Mouse (Mus musculus) hindbrain, embryonic 14.5 days (tissue): ENCODE data around the gene Klrg1. TPM values are rescaled to one million over a fixed set of nuclear protein-coding genes. Genes with fewer than 3 reads are reported as not detected.

Experiments used
- ATAC-seq: fragments of 200-750 bp; cut with Nextera tagmentation; 2 replicates; pipeline ENCODE4 v1.8.0; 2017; ENCODE audit warnings: moderate number of reproducible peaks, mild to moderate bottlenecking, moderate TSS enrichment, moderate library complexity; ENCODE audit not compliant: low FRiP score
- DNase-seq: peaks from one replicate; pipeline ENCODE4 v3.0.0-alpha.2; 2015; ENCODE audit warnings: low spot score
- H3K27ac ChIP-seq: fragments of 300-500 bp; sonication (generic); 2 replicates; pipeline ENCODE4 v1.5.1; 2014; ENCODE audit warnings: mild to moderate bottlenecking, moderate library complexity
- H3K27me3 ChIP-seq: fragments of 300-500 bp; sonication (generic); 2 replicates; pipeline ENCODE4 v1.6.1; 2014; ENCODE audit warnings: mild to moderate bottlenecking, low read length, mixed read lengths; ENCODE audit not compliant: control insufficient read depth, insufficient read depth
- H3K36me3 ChIP-seq: fragments of 300-500 bp; sonication (generic); replicated peaks from 2 replicates; pipeline ENCODE4 v1.6.1; 2014; ENCODE audit not compliant: control insufficient read depth, insufficient read depth
- H3K4me1 ChIP-seq: fragments of 300-500 bp; sonication (generic); replicated peaks from 2 replicates; pipeline ENCODE4 v1.6.1; 2014; ENCODE audit warnings: antibody characterized with exemption, low read length, mixed read lengths; ENCODE audit not compliant: control insufficient read depth, insufficient read depth
- H3K4me2 ChIP-seq: fragments of 300-500 bp; sonication (generic); replicated peaks from 2 replicates; pipeline ENCODE4 v1.6.1; 2014; ENCODE audit warnings: mild to moderate bottlenecking, moderate library complexity
- H3K4me3 ChIP-seq: fragments of 300-500 bp; sonication (generic); replicated peaks from 2 replicates; pipeline ENCODE4 v1.5.1; 2014; ENCODE audit warnings: mild to moderate bottlenecking, low read length
- H3K9ac ChIP-seq: fragments of 300-500 bp; sonication (generic); 2 replicates; pipeline ENCODE4 v1.6.1; 2014
- H3K9me3 ChIP-seq: fragments of 300-500 bp; sonication (generic); 2 replicates; pipeline ENCODE4 v1.6.1; 2016; ENCODE audit warnings: low read length; ENCODE audit not compliant: control insufficient read depth
- WGBS: fragments of 180-500 bp; shearing (Covaris S2); extraction: QIAGEN DNeasy Blood & Tissue Kit; methylation state at CpG from one replicate; pipeline ENCODE4 v1.1.7; 2014; 5-methylcytosine and 5-hydroxymethylcytosine counted together
- polyA plus RNA-seq: library from polyadenylated mRNA; unstranded; fragments of >200 nt; fragmentation: Nextera tagmentation; extraction: Ambion mirVana; gene quantifications from 2 replicates; pipeline ENCODE4 v1.2.1, GENCODE M21; 2014

Klrg1 gene
- polyA plus RNA-seq, 1 experiment from 2014 or later, result 0.82 TPM

GRCm38 (mm10) chr6:122295242-122295641 is 12.6 kb upstream of the Klrg1 start:
- H3K4me1 ChIP-seq, result 0 out of 2 replicates have a peak, but pooled peaks cover 9% of the 10 kb centered on the region
- no peaks in the 10 kb centered on the region for H3K27me3 ChIP-seq
- H3K4me3 ChIP-seq, result no peak overlapping the region
- H3K4me2 ChIP-seq, result no peak overlapping the region
- H3K9me3 ChIP-seq, result no peaks in the 10 kb centered on the region
- no peak overlapping the region for H3K9ac ChIP-seq
- H3K36me3 ChIP-seq, result no peaks in the 10 kb centered on the region
- WGBS, result 61% methylated on average over 9 of the region's 9 CpGs
- DNase-seq (no peak), ATAC-seq (no peak)
- no peak overlapping the region for H3K27ac ChIP-seq

DNA sequence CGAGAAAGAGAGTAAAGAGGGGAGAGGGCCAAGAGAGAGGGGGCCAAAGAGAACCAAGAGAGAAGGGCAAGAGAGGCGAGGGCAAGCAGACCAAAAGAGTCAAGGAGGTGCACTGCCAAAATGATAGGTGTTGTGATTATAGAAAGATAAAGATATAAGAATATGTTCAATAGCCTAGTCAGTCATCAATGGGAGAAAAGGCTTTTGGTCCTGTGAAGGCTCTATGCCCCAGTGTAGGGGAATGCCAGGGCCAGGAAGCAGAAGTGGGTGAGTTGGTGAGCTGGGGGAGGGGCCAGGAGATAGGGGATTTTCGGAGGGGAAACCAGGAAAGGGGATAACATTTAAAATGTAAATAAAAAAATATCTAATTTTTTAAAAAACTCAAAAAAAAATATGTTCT is 11.6 kb upstream of the Klrg1 start:
- H3K4me3 ChIP-seq, result no peak overlapping the region
- no peak for DNase-seq
- ATAC-seq, result no peak
- 0 out of 2 replicates have a peak, but pooled peaks cover 9% of the 10 kb centered on the region for H3K4me1 ChIP-seq
- no peaks in the 10 kb centered on the region for H3K36me3 ChIP-seq
- H3K9ac ChIP-seq, result no peak overlapping the region
- H3K27me3 ChIP-seq, result no peaks in the 10 kb centered on the region
- no peak overlapping the region for H3K27ac ChIP-seq
- 71% methylated on average over 3 of the region's 3 CpGs for WGBS
- H3K4me2 ChIP-seq, result no peak overlapping the region
- H3K9me3 ChIP-seq, result no peaks in the 10 kb centered on the region

GRCm38 (mm10) chr6:122293796-122294195 is 11.1 kb upstream of the Klrg1 start:
- Histone ChIP-seq H3K27ac (no peak overlapping the region), H3K4me3 (no peak overlapping the region), H3K36me3 (no peaks in the 10 kb centered on the region), H3K9ac (no peak overlapping the region), H3K4me2 (no peak overlapping the region), H3K9me3 (no peaks in the 10 kb centered on the region), H3K4me1 (0 out of 2 replicates have a peak, but pooled peaks cover 9% of the 10 kb centered on the region), H3K27me3 (no peaks in the 10 kb centered on the region)
- ATAC-seq (no peak), DNase-seq (no peak)
- WGBS, result 93% methylated on average over 9 of the region's 9 CpGs

- WGBS, result 96% methylated on average over 8 of the region's 8 CpGs
- H3K4me2 ChIP-seq, result no peak overlapping the region
Measured at GRCm38 (mm10) chr6:122293121-122293520, 10.4 kb upstream of the Klrg1 start.

GRCm38 (mm10) chr6:122292184-122292583 is 9.5 kb upstream of the Klrg1 start:
- DNase-seq, result no peak
- H3K9ac ChIP-seq, result no peak overlapping the region
- H3K4me3 ChIP-seq, result no peak overlapping the region
- no peak for ATAC-seq
- H3K9me3 ChIP-seq, result no peaks in the 10 kb centered on the region
- H3K27ac ChIP-seq, result no peak overlapping the region
- H3K4me1 ChIP-seq, result 0 out of 2 replicates have a peak, but pooled peaks cover 3% of the 10 kb centered on the region
- H3K36me3 ChIP-seq, result no peaks in the 10 kb centered on the region
- no peak overlapping the region for H3K4me2 ChIP-seq
- WGBS, result 65% methylated on average over 2 of the region's 2 CpGs
- no peaks in the 10 kb centered on the region for H3K27me3 ChIP-seq

More at GRCm38 (mm10) chr6:122293121-122293520, 10.4 kb upstream of the Klrg1 start:
- Histone ChIP-seq H3K9ac (no peak overlapping the region), H3K4me3 (no peak overlapping the region), H3K27ac (no peak overlapping the region), H3K9me3 (no peaks in the 10 kb centered on the region), H3K36me3 (no peaks in the 10 kb centered on the region), H3K27me3 (no peaks in the 10 kb centered on the region), H3K4me1 (0 out of 2 replicates have a peak, but pooled peaks cover 9% of the 10 kb centered on the region)
- ATAC-seq (no peak), DNase-seq (no peak)

DNA sequence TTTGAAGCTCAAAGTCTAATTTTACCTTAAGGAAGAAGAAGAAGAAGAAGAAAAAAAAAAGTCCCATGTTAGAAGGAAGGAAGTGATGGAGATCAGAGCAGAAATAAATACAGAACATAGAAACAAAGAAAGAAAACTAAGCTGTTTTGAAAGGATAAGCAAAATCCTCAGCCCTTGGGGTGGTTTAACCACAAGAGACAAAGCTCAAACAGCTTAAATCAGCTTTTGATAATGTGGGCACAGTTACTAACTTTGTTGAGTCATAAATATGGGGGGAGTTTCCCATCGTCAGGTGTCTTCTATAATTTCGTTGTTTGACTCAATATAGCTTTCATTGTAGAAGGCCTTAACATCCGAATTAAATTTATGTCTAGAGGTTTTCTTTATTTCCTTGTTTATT is 9.1 kb upstream of the Klrg1 start:
- 0 out of 2 replicates have a peak, but pooled peaks cover 3% of the 10 kb centered on the region for H3K4me1 ChIP-seq
- no peaks in the 10 kb centered on the region for H3K27me3 ChIP-seq
- H3K27ac ChIP-seq, result no peak overlapping the region
- no peak for ATAC-seq
- no peak overlapping the region for H3K4me3 ChIP-seq
- no peak for DNase-seq
- WGBS, result 87% methylated on average over 3 of the region's 3 CpGs
- H3K9ac ChIP-seq, result no peak overlapping the region
- H3K9me3 ChIP-seq, result no peaks in the 10 kb centered on the region
- no peaks in the 10 kb centered on the region for H3K36me3 ChIP-seq
- H3K4me2 ChIP-seq, result no peak overlapping the region

DNA sequence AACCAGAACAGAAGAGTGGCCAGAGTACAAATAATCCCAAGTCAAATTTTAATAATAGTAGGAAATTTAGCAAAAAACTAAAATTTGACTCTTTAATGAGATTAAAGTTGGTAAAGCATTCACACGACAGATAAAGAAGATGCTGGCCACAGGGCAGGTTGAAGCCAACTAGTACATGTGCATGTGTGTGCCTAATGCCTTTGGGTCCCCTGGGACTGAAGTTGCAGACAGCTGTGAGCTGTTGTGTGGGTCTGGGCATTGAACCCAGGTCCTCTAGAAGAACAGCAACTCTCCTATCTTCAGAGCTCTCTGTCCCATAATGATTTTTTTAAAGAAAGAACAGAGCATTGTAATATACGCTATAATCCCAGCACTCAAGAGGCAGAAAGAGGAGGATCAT is 8.6 kb upstream of the Klrg1 start:
- Histone ChIP-seq H3K4me1 (0 out of 2 replicates have a peak, but pooled peaks cover 2% of the 10 kb centered on the region), H3K4me3 (no peak overlapping the region), H3K27me3 (no peaks in the 10 kb centered on the region), H3K27ac (no peak overlapping the region), H3K4me2 (no peak overlapping the region), H3K9ac (no peak overlapping the region), H3K36me3 (no peaks in the 10 kb centered on the region), H3K9me3 (no peaks in the 10 kb centered on the region)
- DNase-seq (no peak), ATAC-seq (no peak)
- WGBS, result 85% methylated on average over 2 of the region's 2 CpGs

GRCm38 (mm10) chr6:122290253-122290652 is 7.6 kb upstream of the Klrg1 start:
- no peaks in the 10 kb centered on the region for H3K9me3 ChIP-seq
- H3K27ac ChIP-seq, result no peak overlapping the region
- WGBS, result 53% methylated on average over 3 of the region's 3 CpGs
- no peaks in the 10 kb centered on the region for H3K4me1 ChIP-seq
- H3K9ac ChIP-seq, result no peak overlapping the region
- DNase-seq (no peak), ATAC-seq (no peak)
- no peak overlapping the region for H3K4me2 ChIP-seq
- H3K4me3 ChIP-seq, result no peak overlapping the region
- H3K27me3 ChIP-seq, result no peaks in the 10 kb centered on the region
- no peaks in the 10 kb centered on the region for H3K36me3 ChIP-seq

GRCm38 (mm10) chr6:122289313-122289712 is 6.6 kb upstream of the Klrg1 start:
- no peaks in the 10 kb centered on the region for H3K9me3 ChIP-seq
- H3K27me3 ChIP-seq, result no peaks in the 10 kb centered on the region
- no peak overlapping the region for H3K4me2 ChIP-seq
- WGBS, result 70% methylated on average over 1 of the region's 1 CpGs
- H3K27ac ChIP-seq, result no peak overlapping the region
- no peak overlapping the region for H3K9ac ChIP-seq
- DNase-seq (no peak), ATAC-seq (no peak)
- no peaks in the 10 kb centered on the region for H3K4me1 ChIP-seq
- H3K4me3 ChIP-seq, result no peak overlapping the region
- H3K36me3 ChIP-seq, result no peaks in the 10 kb centered on the region

DNA sequence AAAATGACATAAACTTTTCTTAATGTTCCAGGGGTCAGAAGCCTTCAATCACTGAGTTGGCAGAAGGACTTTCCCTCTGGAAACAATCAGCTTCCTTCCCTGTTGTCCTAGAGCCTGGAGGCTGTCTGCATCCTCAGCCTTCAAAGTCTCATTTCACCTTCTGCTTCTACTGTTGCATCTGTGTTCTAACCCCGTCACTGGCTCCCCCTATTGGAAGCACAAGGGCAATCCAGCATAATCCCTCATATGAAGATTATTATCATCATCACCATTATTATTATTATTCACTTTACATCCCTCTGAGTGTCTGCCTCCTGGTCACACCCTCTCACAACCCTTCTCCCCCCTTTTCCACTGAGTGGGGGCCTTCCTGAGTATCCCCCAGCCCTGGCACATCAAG is 5.6 kb upstream of the Klrg1 start:
- WGBS, result 62% methylated on average over 1 of the region's 1 CpGs
- DNase-seq (no peak), ATAC-seq (no peak)
- no peak overlapping the region for H3K4me3 ChIP-seq
- H3K27ac ChIP-seq, result no peak overlapping the region
- H3K4me2 ChIP-seq, result no peak overlapping the region
- no peaks in the 10 kb centered on the region for H3K4me1 ChIP-seq
- H3K36me3 ChIP-seq, result no peaks in the 10 kb centered on the region
- H3K27me3 ChIP-seq, result no peaks in the 10 kb centered on the region
- no peaks in the 10 kb centered on the region for H3K9me3 ChIP-seq
- H3K9ac ChIP-seq, result no peak overlapping the region
